Mouse (Mus musculus): ENCODE data around the gene Olfm3. TPM values are rescaled to one million over a fixed set of nuclear protein-coding genes. Genes with fewer than 3 reads are reported as not detected.
A peak's percentile ranks its signal among the peaks of the same experiment; 100 is the strongest.

The Olfm3 gene
- 0.06 TPM in 1 of 2 replicates, not detected in the other for polyA plus RNA-seq (2014; fragmentation: Nextera tagmentation; extraction: Ambion mirVana)

GRCm38 (mm10) chr3:114903924-114904438 lies at the start of gene Olfm3:
TSS of gene Olfm3 (plus strand) at chr3:114904078.
- H3K27me3 ChIP-seq (ENCODE audit: control insufficient read depth, insufficient read depth, low read length) = no peaks in the 10 kb centered on the region
- H3K36me3 ChIP-seq (ENCODE audit: control insufficient read depth, insufficient read depth, low read length) = no peaks in the 10 kb centered on the region
- 6% methylated on average over 21 of the region's 21 CpGs for WGBS
- no peaks in the 10 kb centered on the region for H3K4me1 ChIP-seq (ENCODE audit: control insufficient read depth, insufficient read depth, low read length)
- DNase-seq (ENCODE audit: low spot score) = peak; percentile 84
- no peak within 1 kb of the TSS for H3K27ac ChIP-seq (replicated peaks; ENCODE audit: low read depth, low read length)
- no peak within 1 kb of the TSS for H3K9ac ChIP-seq (ENCODE audit: low read length)
- no peaks in the 10 kb centered on the region for H3K9me3 ChIP-seq (ENCODE audit: control insufficient read depth, low read length)
- no peak within 1 kb of the TSS for H3K4me3 ChIP-seq (ENCODE audit: low read depth, low read length)
- ATAC-seq (ENCODE audit: insufficient number of reproducible peaks, low FRiP score, low TSS enrichment, low read depth) = peak; percentile 82; the same call in 1 of the 2 replicates
- peak within 1 kb of the TSS; percentile 24; the same call in 1 of the 2 replicates for H3K4me2 ChIP-seq (ENCODE audit: low read depth, severe bottlenecking)

GRCm38 (mm10) chr3:114889764-114890163 lies 14.1 kb upstream of the Olfm3 start:
- no peaks in the 10 kb centered on the region for H3K4me1 ChIP-seq (ENCODE audit: control insufficient read depth, insufficient read depth, low read length)
- H3K4me2 ChIP-seq (ENCODE audit: low read depth, severe bottlenecking) = no peak overlapping the region
- no peak overlapping the region for H3K4me3 ChIP-seq (ENCODE audit: low read depth, low read length)
- H3K27ac ChIP-seq (replicated peaks; ENCODE audit: low read depth, low read length) = no peak overlapping the region
- H3K36me3 ChIP-seq (ENCODE audit: control insufficient read depth, insufficient read depth, low read length) = no peaks in the 10 kb centered on the region
- H3K9ac ChIP-seq (ENCODE audit: low read length) = no peak overlapping the region
- DNase-seq (ENCODE audit: low spot score) (no peak), ATAC-seq (ENCODE audit: insufficient number of reproducible peaks, low FRiP score, low TSS enrichment, low read depth) (no peak)
- 86% methylated on average over 3 of the region's 3 CpGs for WGBS
- no peaks in the 10 kb centered on the region for H3K27me3 ChIP-seq (ENCODE audit: control insufficient read depth, insufficient read depth, low read length)
- no peaks in the 10 kb centered on the region for H3K9me3 ChIP-seq (ENCODE audit: control insufficient read depth, low read length)

GRCm38 (mm10) chr3:114904633-114905423 lies 950 bp downstream of the Olfm3 start:
- WGBS = 21% methylated on average over 16 of the region's 16 CpGs
- ATAC-seq (ENCODE audit: insufficient number of reproducible peaks, low FRiP score, low TSS enrichment, low read depth) (no peak), DNase-seq (ENCODE audit: low spot score) (peak; percentile 25)
- no peaks in the 10 kb centered on the region for H3K9me3 ChIP-seq (ENCODE audit: control insufficient read depth, low read length)
- H3K4me1 ChIP-seq (ENCODE audit: control insufficient read depth, insufficient read depth, low read length) = no peaks in the 10 kb centered on the region
- H3K27ac ChIP-seq (replicated peaks; ENCODE audit: low read depth, low read length) = no peak overlapping the region
- H3K4me2 ChIP-seq (ENCODE audit: low read depth, severe bottlenecking) = no peak overlapping the region
- H3K36me3 ChIP-seq (ENCODE audit: control insufficient read depth, insufficient read depth, low read length) = no peaks in the 10 kb centered on the region
- H3K4me3 ChIP-seq (ENCODE audit: low read depth, low read length) = no peak overlapping the region
- H3K27me3 ChIP-seq (ENCODE audit: control insufficient read depth, insufficient read depth, low read length) = no peaks in the 10 kb centered on the region
- H3K9ac ChIP-seq (ENCODE audit: low read length) = no peak overlapping the region

GRCm38 (mm10) chr3:114907537-114907936 lies 3.7 kb downstream of the Olfm3 start:
- Histone ChIP-seq H3K4me2 (ENCODE audit: low read depth, severe bottlenecking) (no peak overlapping the region), H3K36me3 (ENCODE audit: control insufficient read depth, insufficient read depth, low read length) (no peaks in the 10 kb centered on the region), H3K9ac (ENCODE audit: low read length) (no peak overlapping the region), H3K4me1 (ENCODE audit: control insufficient read depth, insufficient read depth, low read length) (no peaks in the 10 kb centered on the region), H3K4me3 (ENCODE audit: low read depth, low read length) (no peak overlapping the region), H3K27me3 (ENCODE audit: control insufficient read depth, insufficient read depth, low read length) (no peaks in the 10 kb centered on the region), H3K27ac (replicated peaks; ENCODE audit: low read depth, low read length) (no peak overlapping the region), H3K9me3 (ENCODE audit: control insufficient read depth, low read length) (no peaks in the 10 kb centered on the region)
- ATAC-seq (ENCODE audit: insufficient number of reproducible peaks, low FRiP score, low TSS enrichment, low read depth) (no peak), DNase-seq (ENCODE audit: low spot score) (no peak)

- ATAC-seq (ENCODE audit: insufficient number of reproducible peaks, low FRiP score, low TSS enrichment, low read depth) (no peak), DNase-seq (ENCODE audit: low spot score) (no peak)
- Histone ChIP-seq H3K4me3 (ENCODE audit: low read depth, low read length) (no peak overlapping the region), H3K4me1 (ENCODE audit: control insufficient read depth, insufficient read depth, low read length) (no peaks in the 10 kb centered on the region), H3K27ac (replicated peaks; ENCODE audit: low read depth, low read length) (no peak overlapping the region), H3K27me3 (ENCODE audit: control insufficient read depth, insufficient read depth, low read length) (no peaks in the 10 kb centered on the region), H3K36me3 (ENCODE audit: control insufficient read depth, insufficient read depth, low read length) (no peaks in the 10 kb centered on the region), H3K9me3 (ENCODE audit: control insufficient read depth, low read length) (no peaks in the 10 kb centered on the region), H3K4me2 (ENCODE audit: low read depth, severe bottlenecking) (no peak overlapping the region), H3K9ac (ENCODE audit: low read length) (no peak overlapping the region)
- 87% methylated on average over 3 of the region's 3 CpGs for WGBS
Measured at GRCm38 (mm10) chr3:114908846-114909245, 5.0 kb downstream of the Olfm3 start.

- H3K4me2 ChIP-seq (ENCODE audit: low read depth, severe bottlenecking) = no peak overlapping the region
- ATAC-seq (ENCODE audit: insufficient number of reproducible peaks, low FRiP score, low TSS enrichment, low read depth) (no peak), DNase-seq (ENCODE audit: low spot score) (no peak)
- no peaks in the 10 kb centered on the region for H3K27me3 ChIP-seq (ENCODE audit: control insufficient read depth, insufficient read depth, low read length)
- no peak overlapping the region for H3K4me3 ChIP-seq (ENCODE audit: low read depth, low read length)
- no peak overlapping the region for H3K9ac ChIP-seq (ENCODE audit: low read length)
- no peaks in the 10 kb centered on the region for H3K4me1 ChIP-seq (ENCODE audit: control insufficient read depth, insufficient read depth, low read length)
- no peaks in the 10 kb centered on the region for H3K9me3 ChIP-seq (ENCODE audit: control insufficient read depth, low read length)
- H3K36me3 ChIP-seq (ENCODE audit: control insufficient read depth, insufficient read depth, low read length) = no peaks in the 10 kb centered on the region
- WGBS = 86% methylated on average over 3 of the region's 3 CpGs
- H3K27ac ChIP-seq (replicated peaks; ENCODE audit: low read depth, low read length) = no peak overlapping the region
Measured at GRCm38 (mm10) chr3:114920102-114920501, 16.2 kb downstream of the Olfm3 start.

- Histone ChIP-seq H3K9me3 (ENCODE audit: control insufficient read depth, low read length) (no peaks in the 10 kb centered on the region), H3K4me2 (ENCODE audit: low read depth, severe bottlenecking) (no peak overlapping the region), H3K27me3 (ENCODE audit: control insufficient read depth, insufficient read depth, low read length) (no peaks in the 10 kb centered on the region), H3K4me3 (ENCODE audit: low read depth, low read length) (no peak overlapping the region), H3K9ac (ENCODE audit: low read length) (no peak overlapping the region), H3K4me1 (ENCODE audit: control insufficient read depth, insufficient read depth, low read length) (no peaks in the 10 kb centered on the region), H3K36me3 (ENCODE audit: control insufficient read depth, insufficient read depth, low read length) (no peaks in the 10 kb centered on the region), H3K27ac (replicated peaks; ENCODE audit: low read depth, low read length) (no peak overlapping the region)
- DNase-seq (ENCODE audit: low spot score) (no peak), ATAC-seq (ENCODE audit: insufficient number of reproducible peaks, low FRiP score, low TSS enrichment, low read depth) (no peak)
- WGBS = 73% methylated on average over 4 of the region's 4 CpGs
Measured at GRCm38 (mm10) chr3:114929605-114930004, 25.7 kb downstream of the Olfm3 start.

- 75% methylated on average over 2 of the region's 2 CpGs for WGBS
- ATAC-seq (ENCODE audit: insufficient number of reproducible peaks, low FRiP score, low TSS enrichment, low read depth) = no peak
- no peaks in the 10 kb centered on the region for H3K4me1 ChIP-seq (ENCODE audit: control insufficient read depth, insufficient read depth, low read length)
Measured at GRCm38 (mm10) chr3:114930336-114930735, 26.5 kb downstream of the Olfm3 start.

More at GRCm38 (mm10) chr3:114930336-114930735, 26.5 kb downstream of the Olfm3 start:
- DNase-seq (ENCODE audit: low spot score) = no peak
- Histone ChIP-seq H3K9me3 (ENCODE audit: control insufficient read depth, low read length) (no peaks in the 10 kb centered on the region), H3K27me3 (ENCODE audit: control insufficient read depth, insufficient read depth, low read length) (no peaks in the 10 kb centered on the region), H3K4me2 (ENCODE audit: low read depth, severe bottlenecking) (no peak overlapping the region), H3K4me3 (ENCODE audit: low read depth, low read length) (no peak overlapping the region), H3K36me3 (ENCODE audit: control insufficient read depth, insufficient read depth, low read length) (no peaks in the 10 kb centered on the region), H3K9ac (ENCODE audit: low read length) (no peak overlapping the region), H3K27ac (replicated peaks; ENCODE audit: low read depth, low read length) (no peak overlapping the region)

Data from limb, embryonic 11.5 days (tissue).